Mouse (Mus musculus) thymus, adult 2 months (tissue): ENCODE measurements around the gene Ttc27.

Experiments used
- CTCF ChIP-seq: fragments of 200-500 bp; IDR thresholded peaks from 2 replicates; pipeline ENCODE4 v1.5.1; 2012; ENCODE audit warnings: mild to moderate bottlenecking, control low read depth, low read length, moderate library complexity, borderline replicate concordance; ENCODE audit not compliant: control insufficient read depth, poor library complexity, insufficient read depth; ENCODE audit errors: extremely low read depth
- POLR2A ChIP-seq: fragments of 200-500 bp; IDR thresholded peaks from 2 replicates; pipeline ENCODE4 v1.6.1; 2012; ENCODE audit warnings: mild to moderate bottlenecking, low read length, control low read depth, moderate library complexity; ENCODE audit not compliant: control insufficient read depth, poor library complexity, insufficient read depth; ENCODE audit errors: extremely low read depth

- TF ChIP-seq CTCF (no peak), POLR2A (no peak)
These were observed 159.4 kb downstream of the Ttc27 start for GRCm38 (mm10) chr17:74876954-74877353.
